Mouse (Mus musculus): Measurements from ENCODE around the gene Wbp1. TPM values are rescaled to one million over a fixed set of nuclear protein-coding genes. Genes with fewer than 3 reads are reported as not detected.
A peak's percentile ranks its signal among the peaks of the same experiment; 100 is the strongest.

Wbp1 gene
- polyA plus RNA-seq, 1 experiment from 2014 or later: 87.2 TPM

GRCm38 (mm10) chr6:83074979-83075378 is 46.4 kb downstream of the Wbp1 start:
- 12% methylated on average over 2 of the region's 2 CpGs for WGBS (ENCODE audit: insufficient replicate concordance)
- ATAC-seq (replicated peaks; ENCODE audit: insufficient number of reproducible peaks, low FRiP score, low TSS enrichment): no peak
- Histone ChIP-seq H3K9ac (ENCODE audit: low read depth, low read length) (no peak overlapping the region), H3K4me3 (ENCODE audit: low read depth, low read length) (no peak overlapping the region), H3K27ac (ENCODE audit: low read depth, low read length) (no peak overlapping the region), H3K27me3 (ENCODE audit: control insufficient read depth, insufficient read depth, low read length) (peaks cover 68% of the 10 kb centered on the region), H3K4me1 (ENCODE audit: control insufficient read depth, insufficient read depth, low read length) (peaks cover 4% of the 10 kb centered on the region), H3K4me2 (no peak overlapping the region), H3K36me3 (ENCODE audit: control insufficient read depth, insufficient read depth, low read length) (no peaks in the 10 kb centered on the region), H3K9me3 (replicated peaks; ENCODE audit: control insufficient read depth, low read length) (no peaks in the 10 kb centered on the region)

- peaks cover 15% of the 10 kb centered on the region for H3K4me1 ChIP-seq (ENCODE audit: control insufficient read depth, insufficient read depth, low read length)
- no peaks in the 10 kb centered on the region for H3K36me3 ChIP-seq (ENCODE audit: control insufficient read depth, insufficient read depth, low read length)
- no peak overlapping the region for H3K9ac ChIP-seq (ENCODE audit: low read depth, low read length)
- peaks cover 96% of the 10 kb centered on the region for H3K27me3 ChIP-seq (ENCODE audit: control insufficient read depth, insufficient read depth, low read length)
- peak overlapping the region; percentile 38 for H3K4me2 ChIP-seq
- H3K4me3 ChIP-seq (ENCODE audit: low read depth, low read length): peak overlapping the region; percentile 22
- no peaks in the 10 kb centered on the region for H3K9me3 ChIP-seq (replicated peaks; ENCODE audit: control insufficient read depth, low read length)
- H3K27ac ChIP-seq (ENCODE audit: low read depth, low read length): no peak overlapping the region
- no peak for ATAC-seq (replicated peaks; ENCODE audit: insufficient number of reproducible peaks, low FRiP score, low TSS enrichment)
- under 1% methylated on average over 15 of the region's 24 CpGs for WGBS (ENCODE audit: insufficient replicate concordance)
These were observed 50.1 kb downstream of the Wbp1 start for GRCm38 (mm10) chr6:83071220-83071619.

- Histone ChIP-seq H3K9me3 (replicated peaks; ENCODE audit: control insufficient read depth, low read length) (no peaks in the 10 kb centered on the region), H3K4me3 (ENCODE audit: low read depth, low read length) (peak overlapping the region; percentile 24), H3K36me3 (ENCODE audit: control insufficient read depth, insufficient read depth, low read length) (no peaks in the 10 kb centered on the region), H3K27ac (ENCODE audit: low read depth, low read length) (no peak overlapping the region), H3K4me2 (peak overlapping the region; percentile 48), H3K9ac (ENCODE audit: low read depth, low read length) (no peak overlapping the region), H3K27me3 (ENCODE audit: control insufficient read depth, insufficient read depth, low read length) (peaks cover 96% of the 10 kb centered on the region), H3K4me1 (ENCODE audit: control insufficient read depth, insufficient read depth, low read length) (peaks cover 15% of the 10 kb centered on the region)
- whole genome bisulfite sequencing (ENCODE audit: insufficient replicate concordance): 2% methylated on average over 48 of the region's 58 CpGs
- ATAC-seq (replicated peaks; ENCODE audit: insufficient number of reproducible peaks, low FRiP score, low TSS enrichment): 0 out of 2 replicates have a peak, but pooled peaks have one; percentile 8
These were observed 50.8 kb downstream of the Wbp1 start for GRCm38 (mm10) chr6:83070311-83071219.

GRCm38 (mm10) chr6:83070247-83070310 is 51.3 kb downstream of the Wbp1 start, which contains the start of gene Tlx2:
Gene Tlx2 (minus strand): TSS chr6:83070293.
- no peaks in the 10 kb centered on the region for H3K9me3 ChIP-seq (replicated peaks; ENCODE audit: control insufficient read depth, low read length)
- H3K4me3 ChIP-seq (ENCODE audit: low read depth, low read length): peak within 1 kb of the TSS; percentile 27
- H3K4me2 ChIP-seq: peak within 1 kb of the TSS; percentile 56
- H3K9ac ChIP-seq (ENCODE audit: low read depth, low read length): no peak within 1 kb of the TSS
- peaks cover 96% of the 10 kb centered on the region for H3K27me3 ChIP-seq (ENCODE audit: control insufficient read depth, insufficient read depth, low read length)
- WGBS (ENCODE audit: insufficient replicate concordance): under 1% methylated on average over 10 of the region's 10 CpGs
- H3K36me3 ChIP-seq (ENCODE audit: control insufficient read depth, insufficient read depth, low read length): no peaks in the 10 kb centered on the region
- no peak for ATAC-seq (replicated peaks; ENCODE audit: insufficient number of reproducible peaks, low FRiP score, low TSS enrichment)
- H3K4me1 ChIP-seq (ENCODE audit: control insufficient read depth, insufficient read depth, low read length): peaks cover 15% of the 10 kb centered on the region
- no peak within 1 kb of the TSS for H3K27ac ChIP-seq (ENCODE audit: low read depth, low read length)

- under 1% methylated on average over 55 of the region's 69 CpGs for WGBS (ENCODE audit: insufficient replicate concordance)
- no peak overlapping the region for H3K9ac ChIP-seq (ENCODE audit: low read depth, low read length)
- 0 out of 2 replicates have a peak, but pooled peaks have one; percentile 27 for ATAC-seq (replicated peaks; ENCODE audit: insufficient number of reproducible peaks, low FRiP score, low TSS enrichment)
These were observed 51.7 kb downstream of the Wbp1 start for GRCm38 (mm10) chr6:83069488-83070246.

More at GRCm38 (mm10) chr6:83069488-83070246, 51.7 kb downstream of the Wbp1 start:
- no peaks in the 10 kb centered on the region for H3K9me3 ChIP-seq (replicated peaks; ENCODE audit: control insufficient read depth, low read length)
- H3K27ac ChIP-seq (ENCODE audit: low read depth, low read length): no peak overlapping the region
- peaks cover 15% of the 10 kb centered on the region for H3K4me1 ChIP-seq (ENCODE audit: control insufficient read depth, insufficient read depth, low read length)
- no peaks in the 10 kb centered on the region for H3K36me3 ChIP-seq (ENCODE audit: control insufficient read depth, insufficient read depth, low read length)
- H3K4me2 ChIP-seq: peak overlapping the region; percentile 48
- H3K27me3 ChIP-seq (ENCODE audit: control insufficient read depth, insufficient read depth, low read length): peaks cover 97% of the 10 kb centered on the region
- H3K4me3 ChIP-seq (ENCODE audit: low read depth, low read length): peak overlapping the region; percentile 27

MicroRNAs encoded within 50 kb of the gene (microRNA counts, 519-probe panel; counts per million panel counts)
- 32.2 counts per million for microRNA mmu-miR-3470a+mmu-miR-3470b

Small RNA genes within 50 kb of the gene (microRNA-seq; reads per million reads assigned to microRNA genes)
- gene Mir3470a (ENCODE audit: borderline number of aligned reads): not detected

Other genes with a start within 250 kb of the Wbp1 start
- gene Sema4f, start 181.8 kb downstream of the Wbp1 start, polyA plus RNA-seq (2014; fragmentation: Nextera tagmentation; extraction: Ambion mirVana): 0.04 and 0.15 TPM in 2 replicates
- gene M1ap, start 174.7 kb downstream of the Wbp1 start, polyA plus RNA-seq (2014; fragmentation: Nextera tagmentation; extraction: Ambion mirVana): 0.70 and 1.1 TPM in 2 replicates
- gene Dok1, start 88.1 kb downstream of the Wbp1 start, polyA plus RNA-seq (2014; fragmentation: Nextera tagmentation; extraction: Ambion mirVana): 6.3 and 6.8 TPM in 2 replicates
- gene Loxl3, start 87.4 kb downstream of the Wbp1 start, polyA plus RNA-seq (2014; fragmentation: Nextera tagmentation; extraction: Ambion mirVana): 4.5 and 5.7 TPM in 2 replicates
- gene Aup1, start 67.0 kb downstream of the Wbp1 start, polyA plus RNA-seq (2014; fragmentation: Nextera tagmentation; extraction: Ambion mirVana): 99.8 and 109 TPM in 2 replicates
- gene Htra2, start 66.3 kb downstream of the Wbp1 start, polyA plus RNA-seq (2014; fragmentation: Nextera tagmentation; extraction: Ambion mirVana): 41.8 and 43.3 TPM in 2 replicates
- 0.24 and 0.30 TPM in 2 replicates for gene Dqx1, start 63.7 kb downstream of the Wbp1 start, polyA plus RNA-seq (2014; fragmentation: Nextera tagmentation; extraction: Ambion mirVana)
- 0.23 TPM in 1 of 2 replicates, not detected in the other for gene Tlx2, start 51.3 kb downstream of the Wbp1 start, polyA plus RNA-seq (2014; fragmentation: Nextera tagmentation; extraction: Ambion mirVana)
- gene Pcgf1, start 43.7 kb downstream of the Wbp1 start, polyA plus RNA-seq (2014; fragmentation: Nextera tagmentation; extraction: Ambion mirVana): 15.1 and 17.0 TPM in 2 replicates
- 0.46 and 0.52 TPM in 2 replicates for gene Lbx2, start 35.2 kb downstream of the Wbp1 start, polyA plus RNA-seq (2014; fragmentation: Nextera tagmentation; extraction: Ambion mirVana)
- gene Ccdc142, start 20.0 kb downstream of the Wbp1 start, polyA plus RNA-seq (2014; fragmentation: Nextera tagmentation; extraction: Ambion mirVana): 0.97 and 2.1 TPM in 2 replicates
- gene Gm42688, start 19.9 kb downstream of the Wbp1 start, polyA plus RNA-seq (2014; fragmentation: Nextera tagmentation; extraction: Ambion mirVana): 1.1 and 1.2 TPM in 2 replicates
- gene Mrpl53, start 12.5 kb downstream of the Wbp1 start, polyA plus RNA-seq (2014; fragmentation: Nextera tagmentation; extraction: Ambion mirVana): 138 and 144 TPM in 2 replicates
- gene Mogs, start 6.1 kb downstream of the Wbp1 start, polyA plus RNA-seq (2014; fragmentation: Nextera tagmentation; extraction: Ambion mirVana): 19.1 and 19.8 TPM in 2 replicates
- gene Ino80b, start 3.9 kb upstream of the Wbp1 start, polyA plus RNA-seq (2014; fragmentation: Nextera tagmentation; extraction: Ambion mirVana): 11.1 and 12.2 TPM in 2 replicates
- 10.8 and 12.4 TPM in 2 replicates for gene Rtkn, start 13.9 kb upstream of the Wbp1 start, polyA plus RNA-seq (2014; fragmentation: Nextera tagmentation; extraction: Ambion mirVana)
- 4.5 and 6.9 TPM in 2 replicates for gene Wdr54, start 34.8 kb upstream of the Wbp1 start, polyA plus RNA-seq (2014; fragmentation: Nextera tagmentation; extraction: Ambion mirVana)
- 0.14 and 0.27 TPM in 2 replicates for gene 1700003E16Rik, start 34.8 kb upstream of the Wbp1 start, polyA plus RNA-seq (2014; fragmentation: Nextera tagmentation; extraction: Ambion mirVana)
- 49.7 and 61.1 TPM in 2 replicates for gene Dctn1, start 44.4 kb upstream of the Wbp1 start, polyA plus RNA-seq (2014; fragmentation: Nextera tagmentation; extraction: Ambion mirVana)
- gene Slc4a5, start 98.3 kb upstream of the Wbp1 start, polyA plus RNA-seq (2014; fragmentation: Nextera tagmentation; extraction: Ambion mirVana): 0.21 and 0.38 TPM in 2 replicates
- 44.5 and 45.4 TPM in 2 replicates for gene Mthfd2, start 204.3 kb upstream of the Wbp1 start, polyA plus RNA-seq (2014; fragmentation: Nextera tagmentation; extraction: Ambion mirVana)
- gene Mob1a, start 204.5 kb upstream of the Wbp1 start, polyA plus RNA-seq (2014; fragmentation: Nextera tagmentation; extraction: Ambion mirVana): 42.2 and 49.5 TPM in 2 replicates
- 279 and 280 TPM in 2 replicates for gene Bola3, start 227.6 kb upstream of the Wbp1 start, polyA plus RNA-seq (2014; fragmentation: Nextera tagmentation; extraction: Ambion mirVana)

Data from heart, embryonic 11.5 days (tissue).